In genomic region chr17:14516097-14516496, GRCm38 (mm10) we compare ENCODE assay signal across 9 mouse cellular contexts.
DNase-seq lines count a peak whose midpoint lies in the region; ATAC-seq lines count a peak whose summit lies in the region.
"Had no signal": no experiment of that assay in that cellular context is flagged by ENCODE, and none has a peak within 500 bp of the region (broad histone marks: within the 10 kb centered on the region; RNA-seq: fewer than 3 reads in every experiment).

No protein-coding gene starts in this region.

- DNase-seq in forebrain, embryonic 10.5 days (ENCODE audit: extremely low spot score, low spot score), result peak; percentile 26
- DNase-seq in adrenal gland, postnatal 10 days, result peak; percentile 73
- peak; percentile 57 for DNase-seq in kidney, adult 18-20 months
- DNase-seq in limb, embryonic 10.5 days (ENCODE audit: low spot score), result peak; percentile 72
- peak; percentile 48 for DNase-seq in urinary bladder, postnatal 25 days (ENCODE audit: low spot score)

- WGBS in forebrain, embryonic 10.5 days, result 43% methylated on average over 8 of the region's 8 CpGs
- WGBS in forebrain, embryonic 12.5 days, result 33% methylated on average over 8 of the region's 8 CpGs
- 19% methylated on average over 8 of the region's 8 CpGs for WGBS in forebrain, embryonic 13.5 days
- 35% methylated on average over 8 of the region's 8 CpGs for WGBS in limb, embryonic 10.5 days
- 23% methylated on average over 8 of the region's 8 CpGs for WGBS in neural tube, embryonic 12.5 days

- H3K9ac ChIP-seq in forebrain, embryonic 12.5 days, result no peak overlapping the region
- H3K9ac ChIP-seq in forebrain, embryonic 13.5 days, result no peak overlapping the region
- no peak overlapping the region for H3K9ac ChIP-seq in neural tube, embryonic 12.5 days

- no peak overlapping the region for H3K4me2 ChIP-seq in forebrain, embryonic 12.5 days
- H3K4me2 ChIP-seq in forebrain, embryonic 13.5 days, result no peak overlapping the region
- H3K4me2 ChIP-seq in neural tube, embryonic 12.5 days (replicated peaks), result no peak overlapping the region

- H3K27ac ChIP-seq in forebrain, embryonic 10.5 days, result no peak overlapping the region
- no peak overlapping the region for H3K27ac ChIP-seq in forebrain, embryonic 12.5 days
- H3K27ac ChIP-seq in forebrain, embryonic 13.5 days, result no peak overlapping the region
- H3K27ac ChIP-seq in limb, embryonic 10.5 days, result no peak overlapping the region
- H3K27ac ChIP-seq in neural tube, embryonic 12.5 days, result no peak overlapping the region

- H3K9me3 ChIP-seq in forebrain, embryonic 10.5 days, result no peaks in the 10 kb centered on the region
- H3K9me3 ChIP-seq in forebrain, embryonic 12.5 days, result no peaks in the 10 kb centered on the region
- H3K9me3 ChIP-seq in forebrain, embryonic 13.5 days (replicated peaks), result no peaks in the 10 kb centered on the region
- no peaks in the 10 kb centered on the region for H3K9me3 ChIP-seq in limb, embryonic 10.5 days (replicated peaks)
- H3K9me3 ChIP-seq in neural tube, embryonic 12.5 days, result no peaks in the 10 kb centered on the region

- no peaks in the 10 kb centered on the region for H3K36me3 ChIP-seq in forebrain, embryonic 10.5 days (replicated peaks)
- H3K36me3 ChIP-seq in forebrain, embryonic 12.5 days (replicated peaks), result no peaks in the 10 kb centered on the region
- H3K36me3 ChIP-seq in forebrain, embryonic 13.5 days (ENCODE audit: poor library complexity, severe bottlenecking), result no peaks in the 10 kb centered on the region
- H3K36me3 ChIP-seq in limb, embryonic 10.5 days, result no peaks in the 10 kb centered on the region
- H3K36me3 ChIP-seq in neural tube, embryonic 12.5 days, result no peaks in the 10 kb centered on the region

- no peaks in the 10 kb centered on the region for H3K27me3 ChIP-seq in forebrain, embryonic 10.5 days (ENCODE audit: poor library complexity, severe bottlenecking)
- no peaks in the 10 kb centered on the region for H3K27me3 ChIP-seq in forebrain, embryonic 12.5 days
- no peaks in the 10 kb centered on the region for H3K27me3 ChIP-seq in forebrain, embryonic 13.5 days
- H3K27me3 ChIP-seq in limb, embryonic 10.5 days (ENCODE audit: low read depth, poor library complexity, severe bottlenecking), result no peaks in the 10 kb centered on the region
- H3K27me3 ChIP-seq in neural tube, embryonic 12.5 days (replicated peaks), result no peaks in the 10 kb centered on the region

- ATAC-seq in forebrain, embryonic 12.5 days (ENCODE audit: low FRiP score), result no peak
- 0 out of 2 replicates have a peak, but pooled peaks have one; percentile 16 for ATAC-seq in forebrain, embryonic 13.5 days
- 0 out of 2 replicates have a peak, but pooled peaks have one; percentile 42 for ATAC-seq in neural tube, embryonic 12.5 days (ENCODE audit: low FRiP score, low read depth)

- H3K4me3 ChIP-seq in forebrain, embryonic 10.5 days, result no peak overlapping the region
- H3K4me3 ChIP-seq in forebrain, embryonic 12.5 days (replicated peaks), result no peak overlapping the region
- H3K4me3 ChIP-seq in forebrain, embryonic 13.5 days, result no peak overlapping the region
- H3K4me3 ChIP-seq in limb, embryonic 10.5 days, result no peak overlapping the region
- H3K4me3 ChIP-seq in neural tube, embryonic 12.5 days, result no peak overlapping the region
- H3K4me3 ChIP-seq: myocyte had no signal

- no peaks in the 10 kb centered on the region for H3K4me1 ChIP-seq in forebrain, embryonic 10.5 days
- H3K4me1 ChIP-seq in forebrain, embryonic 12.5 days, result no peaks in the 10 kb centered on the region
- H3K4me1 ChIP-seq in forebrain, embryonic 13.5 days, result no peaks in the 10 kb centered on the region
- peaks cover 13% of the 10 kb centered on the region for H3K4me1 ChIP-seq in limb, embryonic 10.5 days
- peaks cover 10% of the 10 kb centered on the region for H3K4me1 ChIP-seq in neural tube, embryonic 12.5 days
